In the genomic region with DNA sequence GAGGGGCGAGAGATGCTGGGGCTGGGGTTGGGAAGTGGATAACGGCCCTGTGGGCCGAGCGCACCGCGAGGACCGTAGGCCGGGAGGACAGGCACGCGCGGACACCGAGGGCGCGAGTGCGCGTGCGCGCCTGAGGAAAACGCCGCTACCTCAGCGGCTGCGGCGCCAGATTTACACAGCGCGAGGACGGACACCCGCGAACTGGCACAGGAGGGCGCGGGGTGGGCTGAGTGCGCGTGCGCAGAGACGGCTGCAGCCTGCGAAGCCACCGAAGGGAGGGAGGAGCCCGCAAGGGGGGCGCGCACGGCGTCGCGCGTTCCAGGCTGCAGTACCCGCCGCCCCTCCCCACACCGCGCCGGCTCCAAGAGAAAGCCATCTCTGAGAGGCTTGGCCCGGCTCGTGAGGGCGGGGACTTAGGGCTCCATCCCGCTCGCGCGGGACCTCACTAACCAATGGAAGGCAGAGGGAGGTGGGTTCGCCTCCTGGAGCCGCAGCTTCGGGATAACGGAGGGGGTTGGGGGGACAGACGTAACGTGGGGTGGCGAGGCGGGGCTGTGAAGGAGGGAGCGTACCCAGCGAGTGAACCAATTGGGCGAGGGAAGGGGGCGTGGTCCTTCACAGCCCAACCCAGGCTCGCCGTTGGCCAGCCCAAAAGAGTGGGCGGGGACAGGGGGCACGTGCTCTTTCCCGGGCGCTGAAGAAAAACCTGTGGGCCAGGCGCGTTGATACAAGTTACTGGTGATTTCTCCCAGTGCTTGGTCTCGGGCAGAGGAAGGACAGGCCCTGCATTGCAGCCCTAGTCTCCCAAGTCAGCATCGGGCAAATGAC, we compare ENCODE assay signal across 7 mouse cellular contexts. TPM values are rescaled to one million over a fixed set of nuclear protein-coding genes. Genes with fewer than 3 reads are reported as not detected.
DNase-seq lines count a peak whose midpoint lies in the region; ATAC-seq lines count a peak whose summit lies in the region.

A gene (minus strand): TSS at position 106 of the 828 bp plus-strand sequence.

- ATAC-seq in embryonic facial prominence, embryonic 11.5 days (replicated peaks; ENCODE audit: insufficient number of reproducible peaks, low FRiP score, low TSS enrichment, low read depth) = peak; percentile 99
- peak; percentile 87 for ATAC-seq in granulocyte monocyte progenitor cell, adult 5-6 weeks (replicated peaks; ENCODE audit: poor library complexity, severe bottlenecking)
- peak; percentile 99 for ATAC-seq in midbrain, embryonic 13.5 days

- peaks cover 5% of the 10 kb centered on the region for H3K4me1 ChIP-seq in embryonic facial prominence, embryonic 11.5 days (ENCODE audit: control insufficient read depth, insufficient read depth, low read length)
- peaks cover 47% of the 10 kb centered on the region for H3K4me1 ChIP-seq in limb, embryonic 10.5 days
- peaks cover 52% of the 10 kb centered on the region for H3K4me1 ChIP-seq in midbrain, embryonic 13.5 days (replicated peaks)

- peak; percentile 100 for DNase-seq in adrenal gland, postnatal 14 days
- peak; percentile 99 for DNase-seq in embryonic facial prominence, embryonic 11.5 days (ENCODE audit: low spot score)
- DNase-seq in kidney, adult 11 months = peak; percentile 100
- DNase-seq in limb, embryonic 10.5 days (ENCODE audit: low spot score) = peak; percentile 98
- DNase-seq in spleen, adult 12 weeks (ENCODE audit: low spot score) = peak; percentile 81

- peak within 1 kb of the TSS; percentile 97 for H3K9ac ChIP-seq in embryonic facial prominence, embryonic 11.5 days (replicated peaks; ENCODE audit: low read length)
- peak within 1 kb of the TSS; percentile 98 for H3K9ac ChIP-seq in midbrain, embryonic 13.5 days (replicated peaks)

- no peaks in the 10 kb centered on the region for H3K9me3 ChIP-seq in embryonic facial prominence, embryonic 11.5 days (replicated peaks; ENCODE audit: control insufficient read depth, low read length)
- no peaks in the 10 kb centered on the region for H3K9me3 ChIP-seq in limb, embryonic 10.5 days (replicated peaks)
- no peaks in the 10 kb centered on the region for H3K9me3 ChIP-seq in midbrain, embryonic 13.5 days

- H3K27me3 ChIP-seq in embryonic facial prominence, embryonic 11.5 days (ENCODE audit: control insufficient read depth, insufficient read depth, low read length) = no peaks in the 10 kb centered on the region
- 0 out of 2 replicates have a peak, but pooled peaks cover 3% of the 10 kb centered on the region for H3K27me3 ChIP-seq in limb, embryonic 10.5 days (ENCODE audit: low read depth, poor library complexity, severe bottlenecking)
- peaks cover 14% of the 10 kb centered on the region for H3K27me3 ChIP-seq in midbrain, embryonic 13.5 days

- 0% methylated on average over 78 of the region's 78 CpGs for WGBS in embryonic facial prominence, embryonic 11.5 days
- under 1% methylated on average over 78 of the region's 78 CpGs for WGBS in limb, embryonic 10.5 days
- WGBS in midbrain, embryonic 13.5 days = under 1% methylated on average over 58 of the region's 78 CpGs

- H3K36me3 ChIP-seq in embryonic facial prominence, embryonic 11.5 days (replicated peaks; ENCODE audit: control insufficient read depth, insufficient read depth, low read depth, low read length) = no peaks in the 10 kb centered on the region
- peaks cover 10% of the 10 kb centered on the region; the same call in 1 of the 2 replicates for H3K36me3 ChIP-seq in limb, embryonic 10.5 days
- no peaks in the 10 kb centered on the region for H3K36me3 ChIP-seq in midbrain, embryonic 13.5 days

- H3K4me3 ChIP-seq in embryonic facial prominence, embryonic 11.5 days (ENCODE audit: low read depth, low read length) = peak within 1 kb of the TSS; percentile 84
- H3K4me3 ChIP-seq in limb, embryonic 10.5 days = peak within 1 kb of the TSS; percentile 95
- H3K4me3 ChIP-seq in midbrain, embryonic 13.5 days (replicated peaks) = peak within 1 kb of the TSS; percentile 74

- H3K4me2 ChIP-seq in embryonic facial prominence, embryonic 11.5 days (ENCODE audit: low read depth, low read length) = peak within 1 kb of the TSS; percentile 81
- H3K4me2 ChIP-seq in midbrain, embryonic 13.5 days (replicated peaks) = peak within 1 kb of the TSS; percentile 96

- H3K27ac ChIP-seq in embryonic facial prominence, embryonic 11.5 days (replicated peaks; ENCODE audit: low read depth, low read length) = peak within 1 kb of the TSS; percentile 99
- H3K27ac ChIP-seq in limb, embryonic 10.5 days = peak within 1 kb of the TSS; percentile 100
- peak within 1 kb of the TSS; percentile 100 for H3K27ac ChIP-seq in midbrain, embryonic 13.5 days

RNA-seq across cellular contexts. Expression of the gene that starts here (rescaled TPM):
- total RNA-seq in adrenal gland, postnatal 14 days (2021) = 55.2 and 57.6 TPM in 2 replicates
- 32.6 and 34.3 TPM in 2 replicates for polyA plus RNA-seq in embryonic facial prominence, embryonic 11.5 days (2014; fragmentation: Nextera tagmentation; extraction: Ambion mirVana)
- 7.6 and 10.9 TPM in 2 replicates for total RNA-seq in granulocyte monocyte progenitor cell, adult 5-6 weeks (2014; fragmentation: Nextera tagmentation)
- total RNA-seq in granulocyte monocyte progenitor cell, adult 5-6 weeks (2017) = 6.6 and 7.6 TPM in 2 replicates
- polyA plus RNA-seq in limb, embryonic 10.5 days (2016; fragmentation: Nextera tagmentation; extraction: Ambion mirVana) = 32.4 and 35.1 TPM in 2 replicates
- polyA plus RNA-seq in midbrain, embryonic 13.5 days (2015; fragmentation: Nextera tagmentation; extraction: Ambion mirVana) = 32.4 and 34.0 TPM in 2 replicates

Comparison
In these comparisons a context has a peak if more than half of its experiments do, and no peak if none do; other contexts are left out.
1. Peak in every context shown above with its lines: DNase-seq, ATAC-seq, H3K4me3 ChIP-seq and H3K27ac ChIP-seq.